Mouse (Mus musculus): Measurements from ENCODE around the gene Fsip1.
A peak's percentile ranks its signal among the peaks of the same experiment; 100 is the strongest.
"Not testable (repeated sequence)": the region's sequence is repeated elsewhere in the genome, so short reads cannot be mapped to it uniquely, and the experiment has no call there.

Gene Fsip1

DNA sequence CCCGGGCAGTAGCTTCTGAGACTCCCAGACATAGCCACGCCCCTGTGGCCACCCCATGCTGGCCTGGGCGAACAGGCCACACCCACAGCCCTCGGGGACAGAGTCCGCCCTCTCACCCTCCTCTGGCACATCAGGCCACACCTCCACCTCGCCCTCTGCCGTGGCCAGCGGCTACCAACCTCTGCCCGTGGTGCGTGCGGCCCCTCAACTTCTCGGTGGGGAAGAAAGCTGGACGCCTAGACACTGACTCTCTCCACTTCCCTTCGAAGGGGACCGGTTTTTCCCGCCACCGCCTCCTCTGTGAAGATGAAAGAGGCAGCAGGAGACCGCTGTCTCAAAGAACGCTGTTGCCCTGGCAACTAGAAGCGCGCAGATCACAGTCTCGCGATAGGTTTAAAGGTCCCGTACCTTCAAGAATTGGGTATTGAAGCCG is at the start of gene Fsip1:
Gene Fsip1, minus strand, starts transcription at position 346 of the 433 bp plus-strand sequence.
- DNase-seq = peak; percentile 80 to 87

DNA sequence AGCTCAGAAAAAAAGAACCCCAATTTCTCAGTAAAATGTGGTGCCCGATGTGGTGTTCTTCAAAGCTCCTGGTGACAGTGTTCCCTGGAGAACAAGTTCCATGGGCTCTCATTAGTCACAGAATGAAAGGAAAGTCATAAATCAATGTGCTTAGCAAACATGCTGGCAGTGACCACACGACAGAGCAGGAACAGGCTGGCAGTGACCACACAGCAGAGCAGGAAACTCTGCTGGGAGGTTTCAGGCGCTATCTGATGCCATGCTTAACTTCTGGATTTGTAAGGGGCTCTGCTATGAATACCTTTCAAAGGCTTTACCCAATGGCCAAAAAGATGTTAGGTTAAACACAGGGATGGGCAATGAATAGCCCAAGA is 49.7 kb upstream of the Fsip1 start:
- no peak for DNase-seq

DNA sequence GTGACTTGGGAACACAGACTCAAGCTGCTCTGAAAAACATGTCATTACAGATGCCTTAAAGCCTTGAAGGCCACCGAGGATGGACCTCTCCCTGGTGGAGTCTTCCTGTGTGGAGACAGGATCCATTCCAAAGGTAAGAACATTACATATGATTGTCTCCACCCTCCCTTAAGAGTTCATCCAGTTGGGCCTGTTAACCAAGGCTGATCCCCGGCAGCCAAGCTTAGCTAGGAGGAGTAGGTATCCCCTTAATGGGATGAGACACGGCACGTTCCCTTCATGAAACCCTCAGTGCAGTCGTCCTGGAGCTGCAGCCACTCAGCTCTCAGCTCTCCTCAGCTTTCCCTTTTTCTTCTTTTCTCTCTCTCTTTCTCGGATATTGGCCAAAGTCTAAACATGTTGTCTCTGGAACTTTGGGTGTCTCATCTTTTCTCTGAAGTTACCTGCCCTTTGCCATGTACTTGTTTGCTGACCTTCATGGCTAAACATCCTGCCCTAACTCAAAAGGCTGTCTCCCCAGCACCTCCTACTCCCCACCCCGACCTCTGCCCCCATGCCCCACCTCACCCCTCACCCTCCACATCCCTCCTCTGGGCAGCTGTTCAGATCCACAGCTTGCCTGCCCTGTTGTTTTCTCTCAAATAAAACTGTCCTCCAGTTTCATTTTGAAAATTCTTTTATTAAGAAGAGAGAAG is 49.2 kb upstream of the Fsip1 start:
- DNase-seq = no peak

DNA sequence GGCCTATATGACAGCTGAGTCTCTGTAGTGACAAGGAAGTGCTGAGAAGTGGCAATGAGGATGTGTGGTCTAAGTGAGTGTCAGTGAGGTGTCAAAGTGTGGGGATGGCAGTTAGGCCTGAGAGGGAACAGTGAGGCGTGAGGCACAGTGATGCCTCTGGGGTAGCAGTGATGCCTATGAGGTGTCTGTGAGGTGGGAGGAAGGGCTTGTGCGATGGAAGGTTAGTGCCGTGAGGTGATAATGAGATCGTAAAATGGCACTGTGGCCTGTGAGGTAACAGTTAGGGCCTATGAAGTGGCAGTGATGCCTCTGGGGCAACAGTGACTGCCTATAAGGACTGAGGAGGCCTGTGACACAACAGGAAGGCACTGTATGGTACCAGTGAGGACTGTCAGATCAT is 46.7 kb upstream of the Fsip1 start:
- no peak for DNase-seq

DNA sequence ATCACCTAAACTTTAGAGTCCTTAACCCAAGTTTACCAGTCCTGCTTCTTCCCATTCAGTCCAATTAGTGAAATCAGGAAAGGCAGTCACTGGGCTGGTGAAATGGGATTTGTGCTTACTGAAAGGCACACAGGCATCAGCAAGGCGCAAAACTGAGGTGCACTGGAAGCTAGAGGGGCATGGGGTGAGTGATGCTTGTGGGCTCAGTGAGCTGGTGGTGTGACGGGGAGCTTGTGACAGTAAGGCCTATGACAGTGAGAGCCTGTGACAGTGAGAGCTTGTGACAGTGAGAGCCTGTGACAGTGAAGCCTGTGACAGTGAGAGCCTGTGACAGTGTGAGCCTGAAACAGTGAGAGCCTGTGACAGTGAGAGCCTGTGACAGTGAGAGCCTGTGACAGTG is 44.9 kb upstream of the Fsip1 start:
- DNase-seq = no peak

DNA sequence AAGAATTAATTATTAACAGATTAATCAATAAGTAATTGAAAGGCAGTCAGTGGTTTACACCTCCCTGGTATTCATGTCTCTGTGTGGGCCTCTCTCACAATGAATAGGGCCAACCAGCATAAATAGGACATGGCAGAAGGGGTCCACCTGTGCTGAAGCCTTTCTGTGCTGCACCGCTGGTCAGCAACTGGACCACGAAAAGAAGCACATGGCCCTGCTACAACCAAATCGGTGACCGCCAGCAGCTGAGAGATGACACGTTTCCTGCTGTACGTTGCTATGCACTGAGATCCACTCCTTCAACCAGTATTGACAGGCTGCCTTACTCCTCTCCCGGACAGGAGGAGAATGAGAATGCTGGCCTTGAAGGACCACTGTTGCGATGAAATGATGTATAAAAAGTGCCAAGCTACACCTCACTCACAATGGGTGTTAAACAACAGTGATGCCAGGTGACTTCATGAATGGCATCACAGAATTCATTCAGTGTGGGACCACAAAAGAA is 44.3 kb upstream of the Fsip1 start:
- no peak for DNase-seq

DNA sequence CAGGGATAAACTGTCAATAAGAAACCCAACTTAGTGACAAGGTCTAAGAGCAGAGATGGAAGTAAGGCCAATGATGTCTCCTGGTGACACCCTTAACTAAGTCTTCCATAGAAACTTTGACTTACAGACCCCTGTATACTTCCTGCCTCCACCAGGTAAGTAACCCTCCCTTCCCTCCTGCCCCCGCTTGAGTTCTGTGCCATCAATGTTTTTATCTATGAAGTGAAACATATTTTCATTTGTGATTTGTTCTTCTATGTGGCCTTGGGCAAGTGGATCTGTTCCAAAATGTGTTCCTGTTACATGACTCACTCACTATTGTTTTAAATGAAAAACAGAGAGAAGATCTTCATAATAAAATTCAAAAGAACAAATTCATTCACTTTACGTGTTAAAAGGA is 43.2 kb upstream of the Fsip1 start:
- DNase-seq = no peak

DNA sequence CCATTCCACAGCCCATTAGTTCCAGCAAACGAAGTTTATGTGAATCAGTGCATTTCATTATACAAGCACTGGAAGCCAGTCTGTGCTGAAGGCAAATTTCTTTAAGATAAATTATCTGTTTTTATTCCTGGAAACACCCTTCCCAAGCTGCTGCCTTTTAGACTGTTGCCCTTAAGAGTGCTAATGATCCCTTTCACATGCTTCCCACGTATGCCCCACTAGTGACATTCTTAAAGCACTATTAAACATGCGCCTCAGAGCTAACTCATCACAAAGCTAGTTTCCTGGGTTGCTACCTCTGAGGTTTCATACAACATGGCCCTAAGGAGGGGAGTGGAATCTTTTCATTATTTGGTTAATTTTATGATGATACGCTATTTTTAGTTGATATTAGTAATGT is 41.8 kb upstream of the Fsip1 start:
- no peak for DNase-seq

DNA sequence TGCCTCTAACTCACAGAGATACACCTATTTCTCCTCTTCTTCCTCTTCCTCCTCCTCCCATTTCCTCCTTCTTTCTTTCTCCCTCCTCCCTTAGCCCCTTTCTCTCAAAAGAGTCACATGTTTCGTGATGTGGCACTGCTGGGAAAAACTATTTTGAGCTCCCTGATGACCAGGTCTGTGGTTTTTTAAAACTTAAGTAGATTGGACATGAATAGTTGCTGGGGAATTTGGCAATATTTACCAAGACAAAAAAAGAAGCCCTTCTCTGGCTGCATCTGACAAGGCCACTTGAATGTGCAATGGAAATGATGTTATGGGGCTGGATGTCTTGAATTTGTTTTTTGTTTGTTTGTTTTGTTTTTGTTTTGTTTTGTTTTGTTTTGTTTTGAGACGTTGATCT is 41.2 kb upstream of the Fsip1 start:
- no peak for DNase-seq

DNA sequence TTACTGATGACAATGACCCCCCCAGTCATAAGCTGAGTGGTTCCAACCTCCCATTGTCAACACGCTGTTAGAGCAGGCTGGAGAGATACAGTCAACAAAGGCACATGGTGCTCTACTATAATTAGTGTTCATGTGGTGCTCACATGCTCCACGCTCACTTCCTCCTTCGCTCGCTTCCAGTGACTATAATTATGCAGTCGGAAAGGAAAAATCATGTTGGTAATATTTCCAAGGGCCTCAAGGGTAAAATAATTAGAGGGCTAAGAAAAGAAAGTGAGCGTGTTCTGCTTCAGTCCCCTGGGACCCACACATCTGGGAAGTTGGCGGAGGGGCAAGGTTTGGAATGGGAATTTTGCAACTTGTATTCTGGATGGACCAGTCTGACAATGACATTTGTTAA is 38.7 kb upstream of the Fsip1 start:
- DNase-seq = no peak

DNA sequence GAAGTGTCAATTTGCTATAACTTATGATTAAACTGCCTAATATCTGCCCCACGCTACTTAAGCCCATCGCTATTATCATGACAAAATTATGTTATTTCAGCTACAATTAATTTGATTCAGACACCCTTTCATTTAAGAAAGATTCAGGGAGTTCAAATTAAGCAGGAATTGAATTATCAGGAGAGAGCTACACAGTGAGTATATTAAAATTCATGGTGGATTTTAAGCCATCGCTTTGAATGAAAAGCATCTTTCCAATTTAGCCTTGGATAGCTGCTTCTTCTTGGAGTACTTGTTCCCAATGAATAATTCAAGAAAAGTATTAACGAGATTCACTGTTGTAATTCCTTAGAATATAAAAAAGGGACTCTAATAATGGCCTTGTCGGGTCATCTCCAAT is 36.8 kb upstream of the Fsip1 start:
- DNase-seq = no peak

DNA sequence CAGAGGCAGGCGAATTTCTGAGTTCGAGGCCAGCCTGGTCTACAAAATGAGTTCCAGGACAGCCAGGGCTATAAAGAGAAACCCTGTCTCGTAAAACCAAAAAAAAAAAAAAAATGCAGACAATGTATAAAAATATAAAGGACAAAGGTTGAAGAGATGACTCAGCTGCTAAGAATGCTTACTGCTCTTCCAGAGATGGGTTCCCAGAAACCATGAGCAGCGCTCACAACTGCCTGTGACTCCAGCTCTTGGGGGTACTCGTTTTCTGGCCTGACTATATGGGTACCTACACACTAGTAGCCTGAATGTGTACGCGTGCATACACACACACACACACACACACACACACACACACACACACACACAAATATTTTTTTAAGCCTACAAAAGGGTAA is 32.3 kb upstream of the Fsip1 start:
- DNase-seq = not testable (repeated sequence)

DNA sequence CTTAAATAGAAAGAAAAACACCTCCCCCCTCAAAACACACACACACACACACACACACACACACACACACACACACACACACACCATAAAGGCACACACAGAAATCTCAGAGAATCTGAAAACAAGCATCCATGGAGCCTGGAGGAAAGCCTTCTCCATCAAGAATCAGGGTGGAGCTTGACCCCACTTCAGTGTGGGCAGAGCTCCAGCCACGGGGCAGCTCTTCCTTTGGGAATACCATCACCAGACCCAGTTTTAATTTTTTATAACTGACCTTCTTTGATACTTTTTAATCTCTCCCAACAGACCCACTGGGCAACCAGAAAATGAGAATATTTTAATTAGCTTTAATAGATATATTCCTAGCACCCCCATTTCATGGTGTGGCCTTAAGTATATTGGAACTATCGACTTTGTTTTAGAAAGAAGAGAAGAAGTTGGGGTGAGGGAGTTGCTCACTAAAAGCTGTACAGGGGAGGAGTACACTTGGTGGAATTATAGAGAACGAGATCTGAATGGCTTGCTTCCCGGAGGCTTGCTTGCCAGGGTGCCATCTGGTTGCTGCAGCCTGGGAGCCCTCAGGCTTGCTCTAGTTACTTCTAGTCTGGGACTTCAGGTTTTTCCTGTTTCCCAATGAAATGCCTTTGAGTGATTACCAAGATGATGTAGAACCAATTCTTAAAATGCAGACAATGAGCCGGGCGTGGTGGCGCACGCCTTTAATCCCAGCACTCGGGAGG is 31.7 kb upstream of the Fsip1 start:
- DNase-seq = no peak

DNA sequence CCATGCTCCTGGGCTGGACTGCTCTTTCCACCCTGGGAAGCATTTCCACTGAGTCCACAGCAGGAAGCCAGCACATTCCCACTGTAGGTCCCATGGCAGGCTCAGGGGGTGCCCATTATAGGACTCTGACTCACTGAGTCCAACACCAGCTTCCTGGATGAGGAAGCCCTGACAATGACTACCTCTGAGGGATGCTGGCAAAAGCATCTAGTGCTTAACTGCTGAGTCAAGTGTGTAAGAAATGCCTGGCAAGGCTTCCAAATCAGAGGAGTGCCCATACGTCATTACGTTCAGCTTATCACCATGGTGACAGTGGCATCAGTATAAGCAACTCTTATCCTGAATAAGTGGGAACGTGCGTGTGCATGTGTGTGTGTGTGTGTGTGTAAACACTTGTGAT is 30.9 kb upstream of the Fsip1 start:
- DNase-seq = no peak

DNA sequence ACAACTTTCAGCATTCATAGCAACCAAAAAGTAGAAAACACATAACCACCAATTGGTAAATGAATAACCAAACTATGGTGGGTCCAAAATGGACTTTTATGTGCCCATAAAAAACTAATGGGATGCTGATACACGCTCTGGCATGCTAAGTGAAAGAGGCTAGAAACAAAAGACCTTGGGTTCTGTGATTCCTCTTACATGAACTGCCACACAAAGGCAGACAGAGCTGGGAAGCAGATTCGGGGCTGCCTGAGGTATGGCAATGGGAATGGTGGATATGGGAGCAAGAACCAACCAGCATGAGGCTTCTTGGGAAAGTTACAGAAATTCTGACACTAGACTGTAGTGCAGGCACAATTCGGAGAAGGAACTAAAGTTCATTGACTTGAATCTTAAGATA is 25.7 kb upstream of the Fsip1 start:
- DNase-seq = no peak

DNA sequence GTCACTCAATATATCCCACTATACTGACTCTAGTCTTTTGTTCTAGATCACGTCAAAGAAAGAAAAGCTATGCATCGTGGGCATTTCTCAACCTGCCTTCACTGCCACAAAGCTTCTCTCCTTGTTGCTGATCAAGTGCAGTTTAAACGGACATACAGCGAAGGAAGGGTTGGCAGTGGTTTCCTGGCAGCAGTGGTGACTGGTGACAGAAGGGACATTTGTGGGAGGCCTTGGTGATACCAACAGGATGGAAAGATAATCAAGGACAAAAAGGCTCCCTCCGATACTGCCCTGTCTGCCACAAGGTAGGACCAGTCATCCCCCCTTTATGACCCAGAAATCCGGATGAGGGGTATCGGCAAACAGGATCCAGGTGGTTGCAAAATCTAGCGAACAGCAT is 21.5 kb upstream of the Fsip1 start:
- no peak for DNase-seq

DNA sequence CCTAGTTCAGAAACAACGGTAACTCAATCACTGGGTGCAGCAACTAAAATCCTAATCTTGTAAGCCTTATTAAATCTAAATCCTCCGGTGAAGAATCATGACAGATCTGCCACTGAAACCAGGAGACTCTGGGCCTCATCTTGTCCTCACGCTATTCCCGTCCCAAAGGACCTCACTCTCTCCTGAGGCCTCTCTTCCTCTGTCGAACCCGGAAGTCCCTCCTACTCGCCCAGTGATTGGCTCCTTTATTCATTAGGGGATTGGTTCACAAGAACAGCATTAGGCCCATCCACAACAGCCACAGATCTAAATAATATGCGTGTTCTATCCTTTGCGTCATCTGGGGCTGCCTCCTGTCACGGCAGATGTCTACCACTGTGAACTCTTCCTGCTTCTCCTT is 14.8 kb upstream of the Fsip1 start:
- DNase-seq = no peak

DNA sequence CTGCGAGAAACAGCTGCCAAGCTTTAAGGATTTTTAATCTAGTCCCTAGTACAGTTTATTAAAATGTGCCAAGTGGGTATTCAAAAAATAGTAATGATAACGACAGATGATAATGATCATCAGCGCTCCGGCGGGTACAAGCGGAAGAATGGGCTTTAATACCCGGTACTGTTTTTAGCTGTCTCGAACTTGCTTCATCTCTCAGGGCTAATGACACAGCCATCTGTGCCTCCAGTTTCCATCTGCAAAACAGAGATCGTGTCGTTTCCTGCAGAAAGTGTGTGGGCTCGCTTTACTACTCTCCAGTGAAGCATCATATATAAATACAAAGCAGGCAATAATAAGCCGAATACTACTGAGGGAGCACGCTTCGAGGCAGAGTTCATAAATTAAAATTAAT is 13.4 kb upstream of the Fsip1 start:
- no peak for DNase-seq

DNA sequence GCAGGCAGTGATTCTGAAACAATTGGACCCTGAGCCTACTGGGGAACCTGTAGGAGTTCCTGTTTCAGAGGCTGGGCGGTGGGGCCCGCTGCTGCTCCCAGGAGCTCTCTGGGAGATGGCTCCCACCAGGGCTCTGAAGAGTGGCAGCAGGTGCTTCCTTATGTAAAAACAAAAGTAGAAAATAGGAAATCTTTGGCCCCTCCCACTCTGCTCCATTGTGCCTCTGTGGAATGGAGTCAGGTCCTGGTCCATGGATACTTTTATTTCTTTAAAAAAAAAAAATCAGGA is 7.1 kb upstream of the Fsip1 start:
- no peak for DNase-seq

DNA sequence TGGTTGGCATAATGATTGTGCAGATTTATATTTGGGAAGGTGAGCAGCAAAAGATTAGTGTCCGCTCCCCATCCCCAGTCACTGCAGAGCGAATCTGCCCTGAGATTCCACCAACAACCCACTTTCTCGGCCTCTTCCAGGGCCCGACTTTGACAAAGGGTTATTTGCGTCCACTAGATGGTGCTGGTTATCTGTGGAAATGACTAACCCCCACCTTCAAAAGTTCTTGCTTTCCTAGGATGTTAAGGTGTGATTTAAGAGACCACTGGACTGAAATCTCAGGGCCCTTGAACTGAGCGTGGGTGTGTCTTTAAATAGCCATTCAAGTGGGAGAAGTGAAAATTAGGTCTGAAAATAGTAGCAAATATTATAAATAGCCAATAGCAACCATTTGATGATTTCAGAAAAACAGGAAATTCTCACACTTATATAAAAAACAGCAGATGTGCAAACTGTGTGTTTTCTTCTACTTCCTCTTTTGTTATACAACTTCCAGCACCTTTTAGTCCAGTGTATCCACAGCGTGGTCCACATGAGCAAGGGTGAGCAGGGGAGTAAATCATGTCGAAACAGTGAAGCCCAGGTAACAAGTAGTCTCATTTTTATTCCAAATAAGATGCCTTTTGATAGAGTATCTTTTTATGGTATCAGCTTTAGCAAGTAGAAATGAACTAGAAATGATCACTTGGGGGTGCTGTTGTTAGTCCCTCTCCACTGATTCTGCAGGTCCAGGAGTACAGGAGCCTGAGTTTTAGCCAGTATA is 6.6 kb upstream of the Fsip1 start:
- DNase-seq = peak in 1 of 2 experiments; percentile 54

DNA sequence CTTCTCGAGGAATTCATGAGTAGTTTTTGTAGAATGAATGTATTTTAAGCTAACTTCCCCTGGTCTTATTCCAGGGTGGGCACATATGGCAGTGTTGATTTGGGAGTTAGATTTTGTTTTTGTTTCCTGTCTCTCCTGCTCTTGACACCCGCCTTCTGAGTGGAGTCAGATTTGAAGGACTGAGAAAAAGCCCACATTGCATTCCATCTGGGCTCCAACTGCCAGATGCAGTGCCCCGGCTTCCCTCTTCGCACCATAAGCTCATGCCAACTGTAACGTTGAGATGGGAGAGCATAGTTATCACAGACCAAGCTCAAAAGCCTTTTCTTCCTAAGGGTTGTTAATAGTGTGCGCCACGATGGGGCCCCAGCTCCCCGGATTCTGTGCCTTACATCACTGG is 5.9 kb upstream of the Fsip1 start:
- DNase-seq = no peak

DNA sequence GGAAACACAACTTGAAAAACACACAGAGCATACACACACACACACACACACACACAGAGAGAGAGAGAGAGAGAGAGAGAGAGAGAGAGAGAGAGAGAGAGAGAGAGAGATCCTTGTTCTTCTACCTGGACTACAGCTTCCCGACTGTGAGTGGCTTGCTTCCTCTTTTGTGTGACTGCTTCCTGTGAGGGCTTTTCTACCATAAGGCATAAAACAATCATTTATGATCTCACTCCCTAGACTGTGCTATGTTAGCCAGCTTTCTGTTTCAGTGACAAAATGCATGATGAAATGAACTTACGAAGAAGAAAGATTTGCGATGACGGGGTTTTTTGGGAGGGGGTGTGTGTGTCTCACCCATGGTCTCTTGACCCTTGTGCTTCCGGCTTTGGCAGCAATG is 3.0 kb upstream of the Fsip1 start:
- DNase-seq = no peak

DNA sequence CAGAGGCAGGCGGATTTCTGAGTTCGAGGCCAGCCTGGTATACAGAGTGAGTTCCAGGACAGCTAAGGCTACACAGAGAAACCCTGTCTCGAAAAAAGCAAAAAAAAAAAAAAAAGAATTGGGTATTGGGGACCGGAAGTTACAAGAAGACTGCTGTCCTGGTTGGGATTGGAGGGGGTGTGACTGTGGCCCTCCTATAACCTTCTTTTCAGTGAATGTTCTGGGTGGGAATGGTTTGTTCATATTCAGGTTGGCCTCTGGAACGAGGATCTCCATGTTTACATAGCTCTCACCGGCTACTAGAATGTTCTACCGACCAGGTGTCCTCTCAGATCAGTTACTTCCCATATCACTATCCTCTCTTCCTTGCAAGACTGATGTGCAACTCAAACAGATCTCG is 328 bp upstream of the Fsip1 start:
- DNase-seq = peak in 1 of 2 experiments; percentile 4

DNA sequence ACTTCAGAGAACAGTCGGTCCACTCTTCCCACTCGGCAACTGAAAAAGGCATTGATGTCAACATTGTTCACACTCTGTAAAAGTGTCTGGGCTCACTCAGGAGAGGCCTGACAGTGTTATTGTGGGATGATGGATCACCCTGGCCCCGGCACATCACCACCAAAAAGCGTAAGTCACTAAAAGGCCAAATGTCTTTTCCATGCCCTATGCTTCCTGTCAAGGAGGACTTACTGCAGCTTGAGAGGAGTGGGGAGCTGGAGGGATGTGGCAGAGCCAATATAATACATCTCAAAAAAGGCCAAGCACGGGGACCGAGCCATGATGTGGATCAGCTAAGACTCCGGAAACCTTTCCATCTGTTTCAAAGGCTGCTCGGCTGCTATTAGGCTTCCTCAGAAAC is 2.2 kb downstream of the Fsip1 start:
- DNase-seq = no peak

Measured in lung, postnatal 4 days (tissue).